Mouse (Mus musculus) lung, adult 2 months (tissue): ENCODE measurements around the gene Hs3st1.

Experiments used
- CTCF ChIP-seq: fragments of 200-500 bp; IDR thresholded peaks from 2 replicates; pipeline ENCODE4 v1.5.1; 2011; ENCODE audit warnings: mild to moderate bottlenecking, low read length, control low read depth; ENCODE audit not compliant: insufficient read depth
- POLR2A ChIP-seq: fragments of 200-500 bp; IDR thresholded peaks from 2 replicates; pipeline ENCODE4 v1.6.1; 2011; ENCODE audit warnings: low read depth, mild to moderate bottlenecking, control low read depth, low read length, borderline replicate concordance; ENCODE audit errors: extremely low read depth

GRCm38 (mm10) chr5:39642222-39642770 is 113.0 kb downstream of the Hs3st1 start:
- no peak for TF ChIP-seq CTCF
- TF ChIP-seq POLR2A = no peak
